Comparison of ENCODE assay signal across 8 mouse cellular contexts in genomic region chr17:34898706-34899052, GRCm38 (mm10). TPM values are rescaled to one million over a fixed set of nuclear protein-coding genes. Genes with fewer than 3 reads are reported as not detected.
DNase-seq lines count a peak whose midpoint lies in the region; ATAC-seq lines count a peak whose summit lies in the region.

No protein-coding gene starts in this region.

- peaks cover 25% of the 10 kb centered on the region for H3K36me3 ChIP-seq in heart, embryonic 15.5 days
- peaks cover 35% of the 10 kb centered on the region for H3K36me3 ChIP-seq in forebrain, embryonic 12.5 days (replicated peaks)
- H3K36me3 ChIP-seq in limb, embryonic 15.5 days = peaks cover 30% of the 10 kb centered on the region
- H3K36me3 ChIP-seq in stomach, embryonic 14.5 days (ENCODE audit: control insufficient read depth, insufficient read depth, low read length) = peaks cover 21% of the 10 kb centered on the region

- DNase-seq in heart, postnatal 36 days = no peak
- peak; percentile 43 for DNase-seq in Muller cell, postnatal 12 days (ENCODE audit: inconsistent ontology term)
- DNase-seq in gastrocnemius, adult 18-20 months (ENCODE audit: low spot score) = no peak
- no peak for DNase-seq in adrenal gland, adult 2 months

- WGBS in heart, embryonic 15.5 days = 1% methylated on average over 14 of the region's 47 CpGs
- WGBS in forebrain, embryonic 12.5 days = under 1% methylated on average over 20 of the region's 47 CpGs
- 0% methylated on average over 18 of the region's 47 CpGs for WGBS in limb, embryonic 15.5 days
- 1% methylated on average over 22 of the region's 47 CpGs for WGBS in stomach, embryonic 14.5 days

- peak overlapping the region; percentile 92 for H3K4me3 ChIP-seq in heart, embryonic 15.5 days
- peak overlapping the region; percentile 100 for H3K4me3 ChIP-seq in forebrain, embryonic 12.5 days (replicated peaks)
- H3K4me3 ChIP-seq in limb, embryonic 15.5 days = peak overlapping the region; percentile 84
- H3K4me3 ChIP-seq in stomach, embryonic 14.5 days (ENCODE audit: low read depth, low read length) = peak overlapping the region; percentile 61

- peak overlapping the region; percentile 80 for H3K4me2 ChIP-seq in heart, embryonic 15.5 days
- peak overlapping the region; percentile 98 for H3K4me2 ChIP-seq in forebrain, embryonic 12.5 days
- peak overlapping the region; percentile 61 for H3K4me2 ChIP-seq in limb, embryonic 15.5 days
- H3K4me2 ChIP-seq in stomach, embryonic 14.5 days (replicated peaks; ENCODE audit: low read depth, low read length) = peak overlapping the region; percentile 80

- no peaks in the 10 kb centered on the region for H3K27me3 ChIP-seq in heart, embryonic 15.5 days
- no peaks in the 10 kb centered on the region for H3K27me3 ChIP-seq in forebrain, embryonic 12.5 days
- H3K27me3 ChIP-seq in limb, embryonic 15.5 days = no peaks in the 10 kb centered on the region
- no peaks in the 10 kb centered on the region for H3K27me3 ChIP-seq in stomach, embryonic 14.5 days (ENCODE audit: control insufficient read depth, insufficient read depth, low read length)

- peak overlapping the region; percentile 94 for H3K9ac ChIP-seq in heart, embryonic 15.5 days
- H3K9ac ChIP-seq in forebrain, embryonic 12.5 days = peak overlapping the region; percentile 99
- peak overlapping the region; percentile 94 for H3K9ac ChIP-seq in limb, embryonic 15.5 days
- H3K9ac ChIP-seq in stomach, embryonic 14.5 days (replicated peaks; ENCODE audit: low read depth, low read length) = peak overlapping the region; percentile 96

- no peaks in the 10 kb centered on the region for H3K9me3 ChIP-seq in heart, embryonic 15.5 days (replicated peaks)
- no peaks in the 10 kb centered on the region for H3K9me3 ChIP-seq in forebrain, embryonic 12.5 days
- H3K9me3 ChIP-seq in limb, embryonic 15.5 days = no peaks in the 10 kb centered on the region
- H3K9me3 ChIP-seq in stomach, embryonic 14.5 days (ENCODE audit: control insufficient read depth, low read depth, low read length) = no peaks in the 10 kb centered on the region

- peak overlapping the region; percentile 98 for H3K27ac ChIP-seq in heart, embryonic 15.5 days
- H3K27ac ChIP-seq in forebrain, embryonic 12.5 days = peak overlapping the region; percentile 98
- peak overlapping the region; percentile 98 for H3K27ac ChIP-seq in limb, embryonic 15.5 days
- peak overlapping the region; percentile 98 for H3K27ac ChIP-seq in stomach, embryonic 14.5 days (ENCODE audit: low read length)

- intact Hi-C loops in heart, postnatal 36 days (cut with DNase I) = loop anchor here (2.0 to 10.0 kb wide), 4 partner anchors 32 to 346 kb away; partner anchors contain the start of genes Ddx39b and Neu1

- no peak for ATAC-seq in heart, embryonic 15.5 days (replicated peaks; ENCODE audit: insufficient number of reproducible peaks, insufficient read depth, low FRiP score, low read depth)
- ATAC-seq in forebrain, embryonic 12.5 days (ENCODE audit: low FRiP score) = peak; percentile 28
- ATAC-seq in limb, embryonic 15.5 days (ENCODE audit: insufficient number of reproducible peaks, low FRiP score, low TSS enrichment, low read depth) = no peak
- ATAC-seq in stomach, embryonic 14.5 days (ENCODE audit: insufficient number of reproducible peaks, insufficient read depth, low FRiP score, low read depth) = no peak

- peaks cover 42% of the 10 kb centered on the region for H3K4me1 ChIP-seq in heart, embryonic 15.5 days (replicated peaks)
- peaks cover 46% of the 10 kb centered on the region for H3K4me1 ChIP-seq in forebrain, embryonic 12.5 days
- peaks cover 41% of the 10 kb centered on the region for H3K4me1 ChIP-seq in limb, embryonic 15.5 days
- peaks cover 23% of the 10 kb centered on the region for H3K4me1 ChIP-seq in stomach, embryonic 14.5 days (ENCODE audit: control insufficient read depth, insufficient read depth, low read length)

RNA-seq across cellular contexts. Expression of gene Ehmt2, which starts 0.4 kb away (rescaled TPM):
- polyA plus RNA-seq in heart, embryonic 15.5 days (2015; fragmentation: Nextera tagmentation; extraction: Ambion mirVana) = 31.7 and 48.8 TPM in 2 replicates
- total RNA-seq in heart, postnatal 36 days (2021) = 10 to 100 TPM; 44.6 to 49.8 TPM
- polyA plus RNA-seq in forebrain, embryonic 12.5 days (2016; fragmentation: Nextera tagmentation; extraction: Ambion mirVana) = 111 and 114 TPM in 2 replicates
- polyA plus RNA-seq in limb, embryonic 15.5 days (2015; fragmentation: Nextera tagmentation; extraction: Ambion mirVana) = 64.6 and 78.1 TPM in 2 replicates
- 69.4 and 79.4 TPM in 2 replicates for polyA plus RNA-seq in stomach, embryonic 14.5 days (2014; fragmentation: Nextera tagmentation; extraction: Ambion mirVana)
- total RNA-seq in gastrocnemius, adult 18-20 months (2021) = 10 to 100 TPM; 26.7 to 29.5 TPM
- 100 to 1,000 TPM; 115 to 131 TPM for total RNA-seq in adrenal gland, adult 2 months (2021)
- polyA plus RNA-seq in adrenal gland, adult 2 months (2012; rRNA removed) = 387 and 452 TPM in 2 replicates

RNA-seq across cellular contexts. Expression of gene C2, which starts 0.6 kb away (rescaled TPM):
- 2.0 and 3.3 TPM in 2 replicates for polyA plus RNA-seq in heart, embryonic 15.5 days (2015; fragmentation: Nextera tagmentation; extraction: Ambion mirVana)
- total RNA-seq in heart, postnatal 36 days (2021) = 1 to 10 TPM; 3.1 to 4.4 TPM
- polyA plus RNA-seq in forebrain, embryonic 12.5 days (2016; fragmentation: Nextera tagmentation; extraction: Ambion mirVana) = 1.3 and 1.6 TPM in 2 replicates
- polyA plus RNA-seq in limb, embryonic 15.5 days (2015; fragmentation: Nextera tagmentation; extraction: Ambion mirVana) = 4.6 and 5.2 TPM in 2 replicates
- 2.8 TPM in 2 replicates for polyA plus RNA-seq in stomach, embryonic 14.5 days (2014; fragmentation: Nextera tagmentation; extraction: Ambion mirVana)
- 1 to 10 TPM; 1.5 to 1.6 TPM for total RNA-seq in gastrocnemius, adult 18-20 months (2021)
- total RNA-seq in adrenal gland, adult 2 months (2021) = 100 to 1,000 TPM in 1 of 2 experiments, 10 to 100 TPM in 1; 81.4 to 105 TPM
- polyA plus RNA-seq in adrenal gland, adult 2 months (2012; rRNA removed) = 70.7 and 71.5 TPM in 2 replicates

RNA-seq across cellular contexts. Expression of gene Slc44a4, which starts 15.6 kb away (rescaled TPM):
- 0.08 TPM in 1 of 2 replicates, not detected in the other for polyA plus RNA-seq in heart, embryonic 15.5 days (2015; fragmentation: Nextera tagmentation; extraction: Ambion mirVana)
- total RNA-seq in heart, postnatal 36 days (2021) = not detected
- polyA plus RNA-seq in forebrain, embryonic 12.5 days (2016; fragmentation: Nextera tagmentation; extraction: Ambion mirVana) = not detected in 2 replicates
- polyA plus RNA-seq in limb, embryonic 15.5 days (2015; fragmentation: Nextera tagmentation; extraction: Ambion mirVana) = 0.17 TPM in 1 of 2 replicates, not detected in the other
- polyA plus RNA-seq in stomach, embryonic 14.5 days (2014; fragmentation: Nextera tagmentation; extraction: Ambion mirVana) = 5.3 and 6.4 TPM in 2 replicates
- total RNA-seq in gastrocnemius, adult 18-20 months (2021) = not detected
- total RNA-seq in adrenal gland, adult 2 months (2021) = 1 to 10 TPM in 1 of 2 experiments, under 1 TPM in 1; 0.92 to 1.9 TPM
- polyA plus RNA-seq in adrenal gland, adult 2 months (2012; rRNA removed) = 0.33 and 0.50 TPM in 2 replicates

RNA-seq across cellular contexts. Expression of gene Gm20547, which starts 16.8 kb away (rescaled TPM):
- polyA plus RNA-seq in heart, embryonic 15.5 days (2015; fragmentation: Nextera tagmentation; extraction: Ambion mirVana) = not detected in 2 replicates
- total RNA-seq in heart, postnatal 36 days (2021) = not detected
- not detected in 2 replicates for polyA plus RNA-seq in forebrain, embryonic 12.5 days (2016; fragmentation: Nextera tagmentation; extraction: Ambion mirVana)
- not detected in 2 replicates for polyA plus RNA-seq in limb, embryonic 15.5 days (2015; fragmentation: Nextera tagmentation; extraction: Ambion mirVana)
- polyA plus RNA-seq in stomach, embryonic 14.5 days (2014; fragmentation: Nextera tagmentation; extraction: Ambion mirVana) = not detected in 2 replicates
- total RNA-seq in gastrocnemius, adult 18-20 months (2021) = not detected
- not detected for total RNA-seq in adrenal gland, adult 2 months (2021)
- polyA plus RNA-seq in adrenal gland, adult 2 months (2012; rRNA removed) = 0.04 TPM in 1 of 2 replicates, not detected in the other

RNA-seq across cellular contexts. Expression of gene Zbtb12, which starts 19.4 kb away (rescaled TPM):
- 1.1 and 1.8 TPM in 2 replicates for polyA plus RNA-seq in heart, embryonic 15.5 days (2015; fragmentation: Nextera tagmentation; extraction: Ambion mirVana)
- 1 to 10 TPM; 7.5 to 7.7 TPM for total RNA-seq in heart, postnatal 36 days (2021)
- 9.2 and 10.4 TPM in 2 replicates for polyA plus RNA-seq in forebrain, embryonic 12.5 days (2016; fragmentation: Nextera tagmentation; extraction: Ambion mirVana)
- 1.7 and 2.8 TPM in 2 replicates for polyA plus RNA-seq in limb, embryonic 15.5 days (2015; fragmentation: Nextera tagmentation; extraction: Ambion mirVana)
- 0.87 and 1.2 TPM in 2 replicates for polyA plus RNA-seq in stomach, embryonic 14.5 days (2014; fragmentation: Nextera tagmentation; extraction: Ambion mirVana)
- 1 to 10 TPM; 5.9 to 6.9 TPM for total RNA-seq in gastrocnemius, adult 18-20 months (2021)
- total RNA-seq in adrenal gland, adult 2 months (2021) = 10 to 100 TPM; 10.8 to 16.1 TPM
- 18.7 and 21.5 TPM in 2 replicates for polyA plus RNA-seq in adrenal gland, adult 2 months (2012; rRNA removed)

Comparison
In these comparisons a context has a peak if more than half of its experiments do, and no peak if none do; other contexts are left out.
1. RNA of gene C2, which starts 0.6 kb away (polyA plus RNA-seq): 70.7 to 71.5 TPM in adrenal gland, adult 2 months; 4.6 to 5.2 TPM in limb, embryonic 15.5 days, 2.8 TPM in stomach, embryonic 14.5 days, 2.0 to 3.3 TPM in heart, embryonic 15.5 days and 1.3 to 1.6 TPM in forebrain, embryonic 12.5 days; every median in the first group is over 10 times any median in the second.
2. Peak in every context shown above with its lines, with median percentiles within 50 percentile points of each other: H3K27ac ChIP-seq, H3K4me2 ChIP-seq, H3K4me3 ChIP-seq and H3K9ac ChIP-seq.